Mouse (Mus musculus) testis, adult 2 months (tissue): Measurements from ENCODE around the gene Pex11g.

Source experiments
- CTCF ChIP-seq: fragments of 200-500 bp; IDR thresholded peaks from 2 replicates; pipeline ENCODE4 v1.5.1; 2012; ENCODE audit warnings: low read depth, mild to moderate bottlenecking, inconsistent platforms, low read length, moderate library complexity; ENCODE audit not compliant: control insufficient read depth, insufficient read depth, insufficient replicate concordance
- POLR2A ChIP-seq: fragments of 200-500 bp; IDR thresholded peaks from 2 replicates; pipeline ENCODE4 v1.6.1; 2012; ENCODE audit warnings: low read depth, mild to moderate bottlenecking, inconsistent platforms, low read length, moderate library complexity; ENCODE audit not compliant: control insufficient read depth

- TF ChIP-seq POLR2A (no peak), CTCF (no peak)
These were observed 47.3 kb downstream of the Pex11g start for GRCm38 (mm10) chr8:3420105-3420706.
